Mouse (Mus musculus) megakaryocyte, embryonic 14.5 days (primary cell): ENCODE results near the gene Ncf1.

Experiments
- FLI1 ChIP-seq: IDR thresholded peaks from 2 replicates; pipeline ENCODE4 v1.6.1; 2012; ENCODE audit warnings: low read length, inconsistent platforms, mixed read lengths
- GATA1 ChIP-seq: IDR thresholded peaks from 3 replicates; pipeline ENCODE4 v1.6.1; 2012; ENCODE audit warnings: mixed read lengths, low read length, inconsistent platforms, borderline replicate concordance

DNA sequence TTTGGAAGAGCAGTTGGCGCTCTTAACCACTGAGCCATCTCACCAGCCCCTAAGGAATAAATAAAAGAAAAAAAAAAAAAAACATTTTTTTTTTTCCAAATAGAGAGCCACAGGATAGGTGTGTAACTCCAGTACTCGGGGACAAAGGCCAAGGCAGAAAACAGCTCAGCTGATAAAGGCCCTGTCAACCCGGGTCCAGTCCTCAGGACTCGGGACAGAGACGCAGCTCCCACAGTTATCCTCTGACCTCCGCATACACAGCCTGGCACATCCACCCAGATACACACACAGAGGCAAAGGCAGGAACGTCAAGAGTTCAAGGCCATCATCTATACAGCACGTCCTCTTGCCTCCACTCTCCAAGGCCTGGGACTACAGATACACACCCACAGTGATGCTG, 59.3 kb downstream of the Ncf1 start:
- TF ChIP-seq GATA1 (no peak), FLI1 (no peak)
